Mouse (Mus musculus): ENCODE measurements at regions not wholly inside any gene's neighbourhood (a gene's known extent, or its start where the extent isn't known, plus 50 kb on each side); places are given as distances from the start of the nearest gene placed in this dataset.

GRCm38 (mm10) chr1:138343451-138343850 lies 69.9 kb downstream of the Atp6v1g3 start:
- Histone ChIP-seq H3K27me3 (no peaks in the 10 kb centered on the region), H3K9ac (no peak overlapping the region), H3K9me3 (no peaks in the 10 kb centered on the region), H3K4me2 (no peak overlapping the region), H3K36me3 (no peaks in the 10 kb centered on the region), H3K4me1 (no peaks in the 10 kb centered on the region), H3K27ac (no peak overlapping the region), H3K4me3 (no peak overlapping the region)
- no peak for ATAC-seq (ENCODE audit: insufficient number of reproducible peaks, insufficient read depth, low FRiP score, low TSS enrichment, low read depth)
- WGBS: 80% methylated on average over 4 of the region's 4 CpGs

- Histone ChIP-seq H3K4me2 (no peak overlapping the region), H3K4me1 (no peaks in the 10 kb centered on the region), H3K4me3 (no peak overlapping the region), H3K36me3 (no peaks in the 10 kb centered on the region), H3K9ac (no peak overlapping the region), H3K27me3 (no peaks in the 10 kb centered on the region), H3K27ac (no peak overlapping the region), H3K9me3 (no peaks in the 10 kb centered on the region)
- no peak for ATAC-seq (ENCODE audit: insufficient number of reproducible peaks, insufficient read depth, low FRiP score, low TSS enrichment, low read depth)
- 47% methylated on average over 4 of the region's 4 CpGs for WGBS
These were observed 71.4 kb downstream of the Atp6v1g3 start for GRCm38 (mm10) chr1:138344920-138345319.

GRCm38 (mm10) chr1:138345992-138346391 lies 72.5 kb downstream of the Atp6v1g3 start:
- H3K9ac ChIP-seq: no peak overlapping the region
- no peaks in the 10 kb centered on the region for H3K9me3 ChIP-seq
- H3K4me1 ChIP-seq: no peaks in the 10 kb centered on the region
- no peaks in the 10 kb centered on the region for H3K36me3 ChIP-seq
- no peak overlapping the region for H3K27ac ChIP-seq
- peak overlapping the region; percentile 26 for H3K4me2 ChIP-seq
- H3K4me3 ChIP-seq: no peak overlapping the region
- H3K27me3 ChIP-seq: no peaks in the 10 kb centered on the region
- 37% methylated on average over 10 of the region's 10 CpGs for WGBS
- ATAC-seq (ENCODE audit: insufficient number of reproducible peaks, insufficient read depth, low FRiP score, low TSS enrichment, low read depth): no peak

- Histone ChIP-seq H3K9me3 (no peaks in the 10 kb centered on the region), H3K27me3 (no peaks in the 10 kb centered on the region), H3K4me2 (no peak overlapping the region), H3K36me3 (no peaks in the 10 kb centered on the region), H3K27ac (no peak overlapping the region), H3K9ac (no peak overlapping the region), H3K4me1 (no peaks in the 10 kb centered on the region), H3K4me3 (no peak overlapping the region)
- ATAC-seq (ENCODE audit: insufficient number of reproducible peaks, insufficient read depth, low FRiP score, low TSS enrichment, low read depth): no peak
- WGBS: 60% methylated on average over 5 of the region's 5 CpGs
These were observed 73.4 kb downstream of the Atp6v1g3 start for GRCm38 (mm10) chr1:138346904-138347303.

- H3K27ac ChIP-seq: no peak overlapping the region
- no peak overlapping the region for H3K4me2 ChIP-seq
- H3K4me3 ChIP-seq: no peak overlapping the region
- no peaks in the 10 kb centered on the region for H3K9me3 ChIP-seq
- H3K4me1 ChIP-seq: no peaks in the 10 kb centered on the region
- no peaks in the 10 kb centered on the region for H3K27me3 ChIP-seq
- no peak for ATAC-seq (ENCODE audit: insufficient number of reproducible peaks, insufficient read depth, low FRiP score, low TSS enrichment, low read depth)
- no peak overlapping the region for H3K9ac ChIP-seq
- WGBS: 67% methylated on average over 6 of the region's 6 CpGs
- H3K36me3 ChIP-seq: no peaks in the 10 kb centered on the region
These were observed 74.9 kb downstream of the Atp6v1g3 start for GRCm38 (mm10) chr1:138348447-138348846.

- no peaks in the 10 kb centered on the region for H3K9me3 ChIP-seq
- 77% methylated on average over 2 of the region's 2 CpGs for WGBS
- no peak overlapping the region for H3K9ac ChIP-seq
- H3K4me1 ChIP-seq: no peaks in the 10 kb centered on the region
- H3K36me3 ChIP-seq: no peaks in the 10 kb centered on the region
- no peak overlapping the region for H3K4me2 ChIP-seq
- no peak overlapping the region for H3K4me3 ChIP-seq
- H3K27me3 ChIP-seq: no peaks in the 10 kb centered on the region
- no peak overlapping the region for H3K27ac ChIP-seq
- no peak for ATAC-seq (ENCODE audit: insufficient number of reproducible peaks, insufficient read depth, low FRiP score, low TSS enrichment, low read depth)
These were observed 75.6 kb downstream of the Atp6v1g3 start for GRCm38 (mm10) chr1:138349099-138349498.

- no peaks in the 10 kb centered on the region for H3K27me3 ChIP-seq
- H3K36me3 ChIP-seq: no peaks in the 10 kb centered on the region
- no peak overlapping the region for H3K27ac ChIP-seq
- no peak for ATAC-seq (ENCODE audit: insufficient number of reproducible peaks, insufficient read depth, low FRiP score, low TSS enrichment, low read depth)
- no peak overlapping the region for H3K4me3 ChIP-seq
- H3K4me1 ChIP-seq: no peaks in the 10 kb centered on the region
- H3K9ac ChIP-seq: no peak overlapping the region
- 0 out of 2 replicates have a peak, but pooled peaks cover 4% of the 10 kb centered on the region for H3K9me3 ChIP-seq
- no peak overlapping the region for H3K4me2 ChIP-seq
- WGBS: 67% methylated on average over 1 of the region's 1 CpGs
These were observed 82.9 kb downstream of the Atp6v1g3 start for GRCm38 (mm10) chr1:138356407-138356806.

- H3K27me3 ChIP-seq: no peaks in the 10 kb centered on the region
- ATAC-seq (ENCODE audit: insufficient number of reproducible peaks, insufficient read depth, low FRiP score, low TSS enrichment, low read depth): no peak
- no peak overlapping the region for H3K4me2 ChIP-seq
- no peak overlapping the region for H3K4me3 ChIP-seq
- H3K36me3 ChIP-seq: no peaks in the 10 kb centered on the region
- no peaks in the 10 kb centered on the region for H3K9me3 ChIP-seq
- 58% methylated on average over 11 of the region's 11 CpGs for WGBS
- H3K27ac ChIP-seq: no peak overlapping the region
- no peaks in the 10 kb centered on the region for H3K4me1 ChIP-seq
- no peak overlapping the region for H3K9ac ChIP-seq
These were observed 89.3 kb downstream of the Atp6v1g3 start for GRCm38 (mm10) chr1:138362684-138363472.

GRCm38 (mm10) chr1:138369953-138370482 lies 96.5 kb downstream of the Atp6v1g3 start:
- Histone ChIP-seq H3K27ac (no peak overlapping the region), H3K4me2 (no peak overlapping the region), H3K36me3 (no peaks in the 10 kb centered on the region), H3K9ac (no peak overlapping the region), H3K4me3 (no peak overlapping the region), H3K4me1 (no peaks in the 10 kb centered on the region), H3K27me3 (no peaks in the 10 kb centered on the region), H3K9me3 (no peaks in the 10 kb centered on the region)
- ATAC-seq (ENCODE audit: insufficient number of reproducible peaks, insufficient read depth, low FRiP score, low TSS enrichment, low read depth): no peak

- no peaks in the 10 kb centered on the region for H3K4me1 ChIP-seq
These were observed 97.9 kb downstream of the Atp6v1g3 start for GRCm38 (mm10) chr1:138371474-138371873.

GRCm38 (mm10) chr1:138384146-138384545 lies 110.6 kb downstream of the Atp6v1g3 start:
- no peak overlapping the region for H3K4me3 ChIP-seq
- H3K4me1 ChIP-seq: no peaks in the 10 kb centered on the region
- WGBS: 73% methylated on average over 3 of the region's 3 CpGs
- no peak overlapping the region for H3K9ac ChIP-seq
- no peak overlapping the region for H3K27ac ChIP-seq
- no peak for ATAC-seq (ENCODE audit: insufficient number of reproducible peaks, insufficient read depth, low FRiP score, low TSS enrichment, low read depth)
- no peaks in the 10 kb centered on the region for H3K9me3 ChIP-seq
- H3K36me3 ChIP-seq: no peaks in the 10 kb centered on the region
- H3K4me2 ChIP-seq: no peak overlapping the region
- H3K27me3 ChIP-seq: no peaks in the 10 kb centered on the region

More at GRCm38 (mm10) chr1:138371474-138371873, 97.9 kb downstream of the Atp6v1g3 start:
- H3K9ac ChIP-seq: no peak overlapping the region
- no peak overlapping the region for H3K27ac ChIP-seq
- H3K27me3 ChIP-seq: no peaks in the 10 kb centered on the region
- H3K4me3 ChIP-seq: no peak overlapping the region
- H3K4me2 ChIP-seq: no peak overlapping the region
- H3K36me3 ChIP-seq: no peaks in the 10 kb centered on the region
- 78% methylated on average over 1 of the region's 1 CpGs for WGBS
- no peaks in the 10 kb centered on the region for H3K9me3 ChIP-seq
- no peak for ATAC-seq (ENCODE audit: insufficient number of reproducible peaks, insufficient read depth, low FRiP score, low TSS enrichment, low read depth)

GRCm38 (mm10) chr1:138385156-138385841 lies 111.8 kb downstream of the Atp6v1g3 start:
- Histone ChIP-seq H3K27me3 (no peaks in the 10 kb centered on the region), H3K4me3 (no peak overlapping the region), H3K9me3 (no peaks in the 10 kb centered on the region), H3K4me2 (no peak overlapping the region), H3K27ac (no peak overlapping the region), H3K4me1 (no peaks in the 10 kb centered on the region), H3K36me3 (no peaks in the 10 kb centered on the region), H3K9ac (no peak overlapping the region)
- 64% methylated on average over 19 of the region's 19 CpGs for WGBS
- ATAC-seq (ENCODE audit: insufficient number of reproducible peaks, insufficient read depth, low FRiP score, low TSS enrichment, low read depth): no peak
